Mouse (Mus musculus): Measurements from ENCODE around the gene Tlx3. TPM values are rescaled to one million over a fixed set of nuclear protein-coding genes. Genes with fewer than 3 reads are reported as not detected.

Tlx3 gene
- polyA plus RNA-seq, 1 experiment = not detected

GRCm38 (mm10) chr11:33181804-33182203, 21.6 kb downstream of the Tlx3 start:
- Histone ChIP-seq H3K4me3 (no peak overlapping the region), H3K36me3 (ENCODE audit: control insufficient read depth, insufficient read depth) (no peaks in the 10 kb centered on the region), H3K27me3 (ENCODE audit: control insufficient read depth, insufficient read depth, insufficient read length) (peaks cover 23% of the 10 kb centered on the region), H3K79me2 (ENCODE audit: control insufficient read depth, insufficient read depth) (no peaks in the 10 kb centered on the region), H3ac (ENCODE audit: control insufficient read depth, insufficient read length) (no peak overlapping the region), H3K4me2 (ENCODE audit: low read depth) (no peak overlapping the region)
- TF ChIP-seq SRF (IDR thresholded peaks at IDR 0.05; ENCODE audit: control insufficient read depth, insufficient read length, low read depth) (no peak), TCF3 (IDR thresholded peaks at IDR 0.05; ENCODE audit: insufficient read length, low read depth) (no peak), MAX (IDR thresholded peaks at IDR 0.05; ENCODE audit: low read depth) (no peak), REST (IDR thresholded peaks at IDR 0.05; ENCODE audit: insufficient read depth, insufficient read length) (no peak), POLR2A (IDR thresholded peaks at IDR 0.05; ENCODE audit: insufficient read length, low read depth) (no peak)

- Histone ChIP-seq H3ac (ENCODE audit: control insufficient read depth, insufficient read length) (no peak overlapping the region), H3K4me2 (ENCODE audit: low read depth) (no peak overlapping the region), H3K79me2 (ENCODE audit: control insufficient read depth, insufficient read depth) (no peaks in the 10 kb centered on the region), H3K36me3 (ENCODE audit: control insufficient read depth, insufficient read depth) (no peaks in the 10 kb centered on the region), H3K4me3 (no peak overlapping the region), H3K27me3 (ENCODE audit: control insufficient read depth, insufficient read depth, insufficient read length) (peaks cover 28% of the 10 kb centered on the region)
- no peak for TF ChIP-seq CEBPB (IDR thresholded peaks at IDR 0.05; ENCODE audit: insufficient read depth, poor library complexity, severe bottlenecking)
These were observed 22.7 kb downstream of the Tlx3 start for GRCm38 (mm10) chr11:33180701-33181116.

- Histone ChIP-seq H3K36me3 (ENCODE audit: control insufficient read depth, insufficient read depth) (no peaks in the 10 kb centered on the region), H3K4me2 (ENCODE audit: low read depth) (no peak overlapping the region), H3K4me3 (no peak overlapping the region), H3K79me2 (ENCODE audit: control insufficient read depth, insufficient read depth) (no peaks in the 10 kb centered on the region), H3K27me3 (ENCODE audit: control insufficient read depth, insufficient read depth, insufficient read length) (peaks cover 35% of the 10 kb centered on the region), H3ac (ENCODE audit: control insufficient read depth, insufficient read length) (no peak overlapping the region)
- TF ChIP-seq MYOG (IDR thresholded peaks at IDR 0.05; ENCODE audit: control insufficient read depth in 1 of 3, insufficient read depth in 1 of 3, insufficient read length in 2 of 3, low read depth in 2 of 3) (no peak), MYOD1 (IDR thresholded peaks at IDR 0.05; ENCODE audit: control insufficient read depth in 1 of 3, insufficient read length in 2 of 3, low read depth in 2 of 3) (no peak), SRF (IDR thresholded peaks at IDR 0.05; ENCODE audit: control insufficient read depth, insufficient read length, low read depth) (no peak), E2F4 (IDR thresholded peaks at IDR 0.05; ENCODE audit: insufficient read depth) (no peak), TCF3 (IDR thresholded peaks at IDR 0.05; ENCODE audit: insufficient read length, low read depth) (no peak), REST (IDR thresholded peaks at IDR 0.05; ENCODE audit: insufficient read depth, insufficient read length) (no peak), TCF12 (IDR thresholded peaks at IDR 0.05; ENCODE audit: insufficient read depth, poor library complexity, severe bottlenecking) (no peak), USF1 (IDR thresholded peaks at IDR 0.05; ENCODE audit: low read depth) (no peak), MAX (IDR thresholded peaks at IDR 0.05; ENCODE audit: low read depth) (no peak), POLR2AphosphoS2 (IDR thresholded peaks at IDR 0.05; ENCODE audit: insufficient read length, low read depth) (no peak), CEBPB (IDR thresholded peaks at IDR 0.05; ENCODE audit: insufficient read depth, poor library complexity, severe bottlenecking) (no peak), POLR2A (IDR thresholded peaks at IDR 0.05; ENCODE audit: insufficient read length, low read depth) (no peak)
These were observed 23.6 kb downstream of the Tlx3 start for GRCm38 (mm10) chr11:33179802-33180201.

- peaks cover 48% of the 10 kb centered on the region for H3K27me3 ChIP-seq (ENCODE audit: control insufficient read depth, insufficient read depth, insufficient read length)
- TF ChIP-seq TCF12 (IDR thresholded peaks at IDR 0.05; ENCODE audit: insufficient read depth, poor library complexity, severe bottlenecking) (no peak), POLR2A (IDR thresholded peaks at IDR 0.05; ENCODE audit: insufficient read length, low read depth) (no peak), REST (IDR thresholded peaks at IDR 0.05; ENCODE audit: insufficient read depth, insufficient read length) (no peak), TCF3 (IDR thresholded peaks at IDR 0.05; ENCODE audit: insufficient read length, low read depth) (no peak), E2F4 (IDR thresholded peaks at IDR 0.05; ENCODE audit: insufficient read depth) (no peak), MYOG (IDR thresholded peaks at IDR 0.05; ENCODE audit: control insufficient read depth in 1 of 3, insufficient read depth in 1 of 3, insufficient read length in 2 of 3, low read depth in 2 of 3) (no peak), POLR2AphosphoS2 (IDR thresholded peaks at IDR 0.05; ENCODE audit: insufficient read length, low read depth) (no peak), MYOD1 (IDR thresholded peaks at IDR 0.05; ENCODE audit: control insufficient read depth in 1 of 3, insufficient read length in 2 of 3, low read depth in 2 of 3) (no peak), CEBPB (IDR thresholded peaks at IDR 0.05; ENCODE audit: insufficient read depth, poor library complexity, severe bottlenecking) (no peak), USF1 (IDR thresholded peaks at IDR 0.05; ENCODE audit: low read depth) (no peak), SRF (IDR thresholded peaks at IDR 0.05; ENCODE audit: control insufficient read depth, insufficient read length, low read depth) (no peak), MAX (IDR thresholded peaks at IDR 0.05; ENCODE audit: low read depth) (no peak)
- H3K79me2 ChIP-seq (ENCODE audit: control insufficient read depth, insufficient read depth) = no peaks in the 10 kb centered on the region
- no peak overlapping the region for H3K4me3 ChIP-seq
- no peak overlapping the region for H3K4me2 ChIP-seq (ENCODE audit: low read depth)
- no peak overlapping the region for H3ac ChIP-seq (ENCODE audit: control insufficient read depth, insufficient read length)
- H3K36me3 ChIP-seq (ENCODE audit: control insufficient read depth, insufficient read depth) = no peaks in the 10 kb centered on the region
These were observed 26.7 kb downstream of the Tlx3 start for GRCm38 (mm10) chr11:33176525-33177245.

GRCm38 (mm10) chr11:33175768-33176167, 27.6 kb downstream of the Tlx3 start:
- H3K27me3 ChIP-seq (ENCODE audit: control insufficient read depth, insufficient read depth, insufficient read length) = peaks cover 42% of the 10 kb centered on the region
- no peak for TF ChIP-seq REST (IDR thresholded peaks at IDR 0.05; ENCODE audit: insufficient read depth, insufficient read length)
- no peak for TF ChIP-seq POLR2A (IDR thresholded peaks at IDR 0.05; ENCODE audit: insufficient read length, low read depth)
- TF ChIP-seq SRF (IDR thresholded peaks at IDR 0.05; ENCODE audit: control insufficient read depth, insufficient read length, low read depth) = no peak
- no peak for TF ChIP-seq TCF3 (IDR thresholded peaks at IDR 0.05; ENCODE audit: insufficient read length, low read depth)
- no peak for TF ChIP-seq MAX (IDR thresholded peaks at IDR 0.05; ENCODE audit: low read depth)
- no peak for TF ChIP-seq TCF12 (IDR thresholded peaks at IDR 0.05; ENCODE audit: insufficient read depth, poor library complexity, severe bottlenecking)
- no peak for TF ChIP-seq MYOD1 (IDR thresholded peaks at IDR 0.05; ENCODE audit: control insufficient read depth in 1 of 3, insufficient read length in 2 of 3, low read depth in 2 of 3)
- no peak for TF ChIP-seq MYOG (IDR thresholded peaks at IDR 0.05; ENCODE audit: control insufficient read depth in 1 of 3, insufficient read depth in 1 of 3, insufficient read length in 2 of 3, low read depth in 2 of 3)
- TF ChIP-seq CEBPB (IDR thresholded peaks at IDR 0.05; ENCODE audit: insufficient read depth, poor library complexity, severe bottlenecking) = no peak
- no peak for TF ChIP-seq USF1 (IDR thresholded peaks at IDR 0.05; ENCODE audit: low read depth)
- TF ChIP-seq E2F4 (IDR thresholded peaks at IDR 0.05; ENCODE audit: insufficient read depth) = no peak
- TF ChIP-seq POLR2AphosphoS2 (IDR thresholded peaks at IDR 0.05; ENCODE audit: insufficient read length, low read depth) = no peak
- no peaks in the 10 kb centered on the region for H3K79me2 ChIP-seq (ENCODE audit: control insufficient read depth, insufficient read depth)

More at GRCm38 (mm10) chr11:33175768-33176167, 27.6 kb downstream of the Tlx3 start:
- no peak overlapping the region for H3K4me2 ChIP-seq (ENCODE audit: low read depth)
- no peak overlapping the region for H3ac ChIP-seq (ENCODE audit: control insufficient read depth, insufficient read length)
- H3K4me3 ChIP-seq = no peak overlapping the region
- H3K36me3 ChIP-seq (ENCODE audit: control insufficient read depth, insufficient read depth) = no peaks in the 10 kb centered on the region
